Mouse (Mus musculus) macrophage (primary cell): ENCODE measurements around the gene Maml3. TPM values are rescaled to one million over a fixed set of nuclear protein-coding genes. Genes with fewer than 3 reads are reported as not detected.

Experiments used
- H3K27ac ChIP-seq: fragments of 350-480 bp; formaldehyde crosslinking; 2 replicates; pipeline ENCODE4 v1.9.0; 2021
- H3K36me3 ChIP-seq: fragments of 350-480 bp; formaldehyde crosslinking; 2 replicates; pipeline ENCODE4 v1.9.0; 2021; ENCODE audit errors: inconsistent target
- H3K4me3 ChIP-seq: fragments of 350-480 bp; formaldehyde crosslinking; 2 replicates; pipeline ENCODE4 v1.9.0; 2021; ENCODE audit errors: inconsistent target
- H3K79me2 ChIP-seq: fragments of 350-480 bp; formaldehyde crosslinking; 2 replicates; pipeline ENCODE4 v1.9.0; 2021; ENCODE audit errors: inconsistent target
- WGBS: methylation state at CpG from one replicate; pipeline ENCODE4 v1.1.7; 2026; ENCODE audit warnings: inconsistent platforms; ENCODE audit not compliant: missing documents; 5-methylcytosine and 5-hydroxymethylcytosine counted together
- polyA plus RNA-seq: library from polyadenylated mRNA; stranded (reverse); fragments of 250-400 nt; gene quantifications from 3 replicates; pipeline ENCODE4 v1.2.4, GENCODE M21; 2018; ENCODE audit warnings: inconsistent platforms

Gene Maml3
- polyA plus RNA-seq, 1 experiment from 2014 or later: 0.72 TPM

- Histone ChIP-seq H3K79me2 (no peaks in the 10 kb centered on the region), H3K4me3 (no peak overlapping the region), H3K27ac (no peak overlapping the region), H3K36me3 (no peaks in the 10 kb centered on the region)
- 97% methylated on average over 16 of the region's 16 CpGs for WGBS
Observed at GRCm38 (mm10) chr3:51807981-51808870, 296.6 kb downstream of the Maml3 start.

DNA sequence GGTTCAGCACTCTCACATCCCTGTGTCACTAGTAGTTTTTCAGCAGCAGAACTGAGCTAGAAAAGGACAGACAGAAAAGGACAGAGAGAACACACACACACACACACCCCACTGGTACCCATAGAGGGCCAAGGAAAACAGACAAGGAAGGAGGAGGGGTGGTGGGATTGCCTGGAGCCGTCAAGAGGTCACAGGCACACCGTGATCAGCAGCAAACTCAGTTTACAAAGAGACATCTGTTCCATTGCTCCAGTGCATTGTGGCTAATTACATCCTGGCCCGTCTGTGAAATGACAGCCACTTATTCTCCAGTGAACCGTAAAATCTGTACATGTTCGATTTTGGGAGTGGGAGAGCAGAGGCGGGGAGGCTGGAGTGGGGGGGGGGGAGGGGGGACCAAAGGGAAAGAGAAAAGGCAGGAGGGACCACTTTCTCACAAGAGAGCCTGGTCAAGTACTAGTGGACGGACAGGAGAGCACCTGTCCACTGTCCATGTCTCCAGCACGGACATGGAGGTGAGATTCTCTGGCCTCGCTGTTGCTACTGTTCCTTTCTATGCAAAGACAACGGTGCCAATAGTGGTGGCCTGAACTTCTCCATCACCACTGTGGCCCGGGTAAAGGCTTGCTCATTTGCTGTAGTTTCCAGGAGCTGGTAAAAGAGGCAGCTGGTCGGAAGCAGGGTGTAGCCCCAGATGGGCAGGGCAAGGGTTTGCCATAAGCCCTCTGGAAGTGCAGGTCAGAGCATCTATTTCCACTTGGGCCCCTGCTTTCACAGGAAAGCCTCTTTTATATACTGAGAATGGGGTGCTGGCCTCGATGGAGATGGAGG, 299.2 kb downstream of the Maml3 start:
- no peaks in the 10 kb centered on the region for H3K36me3 ChIP-seq
- H3K27ac ChIP-seq: no peak overlapping the region
- no peak overlapping the region for H3K4me3 ChIP-seq
- no peaks in the 10 kb centered on the region for H3K79me2 ChIP-seq
- WGBS: 88% methylated on average over 12 of the region's 13 CpGs

- WGBS: 93% methylated on average over 6 of the region's 6 CpGs
Observed at GRCm38 (mm10) chr3:51803903-51804302, 301.0 kb downstream of the Maml3 start.

DNA sequence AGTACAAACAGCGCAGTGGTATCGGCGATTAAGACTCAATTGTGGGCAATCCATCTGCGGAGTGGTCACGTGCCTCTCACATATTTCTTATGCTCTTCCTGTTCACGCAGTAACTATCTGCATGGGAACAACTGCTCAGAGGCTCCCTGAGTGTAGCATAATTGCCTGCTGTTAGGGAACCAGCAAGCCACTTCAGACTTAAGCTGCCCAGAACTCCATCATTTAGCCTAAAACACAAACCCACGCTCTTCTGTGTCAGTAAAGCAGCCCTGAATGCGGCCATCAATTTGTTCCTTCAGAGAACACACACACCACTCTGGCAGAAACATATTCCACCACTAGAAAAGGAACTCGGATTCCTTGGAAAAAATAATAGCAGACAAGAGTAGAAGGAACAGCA, 305.2 kb downstream of the Maml3 start:
- H3K36me3 ChIP-seq: no peaks in the 10 kb centered on the region
- no peaks in the 10 kb centered on the region for H3K79me2 ChIP-seq
- no peak overlapping the region for H3K27ac ChIP-seq
- 92% methylated on average over 9 of the region's 9 CpGs for WGBS
- H3K4me3 ChIP-seq: no peak overlapping the region

More at GRCm38 (mm10) chr3:51803903-51804302, 301.0 kb downstream of the Maml3 start:
- no peaks in the 10 kb centered on the region for H3K36me3 ChIP-seq
- H3K4me3 ChIP-seq: no peak overlapping the region
- H3K79me2 ChIP-seq: no peaks in the 10 kb centered on the region
- H3K27ac ChIP-seq: no peak overlapping the region

GRCm38 (mm10) chr3:51796838-51797237, 308.0 kb downstream of the Maml3 start:
- 51% methylated on average over 6 of the region's 6 CpGs for WGBS
- Histone ChIP-seq H3K27ac (no peak overlapping the region), H3K36me3 (no peaks in the 10 kb centered on the region), H3K4me3 (no peak overlapping the region), H3K79me2 (no peaks in the 10 kb centered on the region)

DNA sequence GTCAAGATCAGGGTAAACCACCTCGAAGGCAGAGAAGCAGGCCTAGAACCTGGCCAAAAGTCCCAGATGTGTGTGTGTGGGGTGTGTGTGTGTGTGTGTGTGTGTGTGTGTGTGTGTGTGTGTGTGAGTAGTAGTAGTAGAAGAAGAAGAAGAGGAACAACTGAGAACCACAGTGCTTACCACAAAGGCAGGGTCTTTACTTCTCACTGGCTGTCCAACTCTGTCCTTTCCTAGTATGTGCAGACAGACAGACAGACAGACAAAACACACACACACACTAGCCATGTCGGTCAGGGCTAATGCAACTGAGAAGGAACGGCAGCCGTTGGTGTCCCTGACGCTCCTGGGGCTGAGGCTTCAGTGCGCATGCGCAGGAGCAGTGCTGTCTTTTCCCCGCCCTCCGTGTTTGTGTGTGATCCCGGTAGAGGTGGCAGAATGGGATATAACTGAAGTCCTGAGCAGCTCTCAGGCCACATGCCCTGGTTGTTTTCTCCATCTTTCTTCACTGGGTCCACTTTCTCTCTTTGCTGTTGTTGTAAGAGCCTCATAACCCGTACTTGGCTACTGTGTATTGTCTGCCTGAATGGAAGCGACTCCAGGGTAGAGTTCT, 308.6 kb downstream of the Maml3 start:
- Histone ChIP-seq H3K36me3 (no peaks in the 10 kb centered on the region), H3K4me3 (no peak overlapping the region), H3K79me2 (no peaks in the 10 kb centered on the region), H3K27ac (no peak overlapping the region)
- WGBS: 62% methylated on average over 12 of the region's 12 CpGs

DNA sequence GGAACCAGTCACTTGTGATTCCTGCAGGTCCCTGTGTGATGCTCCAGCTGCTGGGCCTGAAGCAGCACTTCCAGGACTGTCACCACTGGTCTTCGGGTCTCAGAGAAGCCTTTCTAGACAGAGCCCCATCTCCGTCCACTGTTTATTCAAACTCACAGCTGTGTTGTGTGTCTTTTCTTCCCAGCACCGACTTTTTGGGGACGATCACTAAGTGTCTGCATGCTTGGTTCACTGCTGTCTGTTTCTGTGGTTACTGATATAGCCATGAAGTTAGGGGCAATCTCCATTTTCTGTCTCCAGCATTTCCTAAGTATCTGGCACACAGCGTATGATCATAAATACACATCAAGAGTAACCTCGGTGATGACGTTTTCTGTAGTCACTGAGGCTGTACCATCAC, 313.3 kb downstream of the Maml3 start:
- Histone ChIP-seq H3K79me2 (peaks cover 13% of the 10 kb centered on the region), H3K4me3 (no peak overlapping the region), H3K36me3 (no peaks in the 10 kb centered on the region), H3K27ac (no peak overlapping the region)
- 94% methylated on average over 7 of the region's 7 CpGs for WGBS

GRCm38 (mm10) chr3:51789389-51789904, 315.4 kb downstream of the Maml3 start:
- Histone ChIP-seq H3K4me3 (peak overlapping the region; percentile 63), H3K36me3 (no peaks in the 10 kb centered on the region), H3K27ac (peak overlapping the region; percentile 94), H3K79me2 (peaks cover 13% of the 10 kb centered on the region)
- WGBS: 6% methylated on average over 10 of the region's 10 CpGs

DNA sequence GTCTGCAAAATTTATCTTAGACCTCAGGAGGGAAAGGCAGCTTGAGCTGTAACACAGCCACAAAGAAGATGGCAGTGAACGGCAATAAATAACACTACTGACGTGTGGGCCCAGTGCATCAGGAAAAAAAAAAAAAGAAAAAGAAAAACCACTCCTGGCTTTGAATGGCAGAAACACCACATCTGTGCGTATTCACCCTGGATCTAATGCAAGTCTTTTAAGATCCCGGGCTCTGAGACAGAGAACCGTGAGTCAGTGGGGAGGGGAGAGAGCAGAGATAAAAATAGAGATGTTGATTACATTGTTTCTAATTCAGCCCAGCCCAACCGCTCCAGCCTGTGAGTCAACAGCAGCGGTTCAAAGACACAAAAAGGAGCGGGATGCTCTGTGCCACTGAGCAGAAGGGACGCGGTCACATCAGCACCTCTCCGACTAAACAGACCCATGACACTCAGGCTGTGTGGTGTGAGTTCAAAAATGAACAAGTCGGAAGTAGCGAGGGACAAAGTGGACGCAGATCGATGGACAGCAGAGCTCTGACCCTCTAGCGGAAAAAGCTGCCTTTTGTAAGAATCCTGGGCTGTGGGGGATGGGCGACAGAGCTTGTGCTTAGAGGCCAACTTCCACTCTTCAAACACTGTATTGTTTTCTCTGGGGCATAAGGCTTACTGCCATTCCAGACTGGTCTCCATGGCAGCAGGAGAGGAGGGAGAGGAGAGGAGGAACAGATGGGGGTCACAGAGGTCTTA, 316.1 kb downstream of the Maml3 start:
- peaks cover 13% of the 10 kb centered on the region for H3K79me2 ChIP-seq
- H3K36me3 ChIP-seq: no peaks in the 10 kb centered on the region
- H3K27ac ChIP-seq: peak overlapping the region; percentile 94
- 4% methylated on average over 17 of the region's 17 CpGs for WGBS
- H3K4me3 ChIP-seq: peak overlapping the region; percentile 63

DNA sequence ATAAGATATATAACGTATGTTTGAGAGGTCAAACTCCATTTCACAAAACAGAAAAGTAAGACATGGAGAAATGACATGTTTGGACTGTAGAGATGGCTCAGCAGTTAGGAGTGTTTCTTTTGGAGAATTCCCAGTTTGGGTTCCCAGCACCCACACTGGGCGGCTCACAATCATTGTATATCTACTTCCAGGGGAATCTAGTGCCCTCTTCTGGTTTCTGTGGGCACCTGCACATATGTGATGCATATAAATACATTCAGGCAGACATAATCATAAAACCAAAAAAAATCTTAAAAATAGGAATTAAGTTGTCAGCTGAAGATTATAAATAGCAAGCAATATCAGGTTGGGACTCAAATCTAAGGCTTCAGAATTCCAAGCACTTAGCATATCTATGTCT, 316.9 kb downstream of the Maml3 start:
- Histone ChIP-seq H3K27ac (no peak overlapping the region), H3K4me3 (no peak overlapping the region), H3K36me3 (no peaks in the 10 kb centered on the region), H3K79me2 (peaks cover 13% of the 10 kb centered on the region)
- 97% methylated on average over 2 of the region's 2 CpGs for WGBS

DNA sequence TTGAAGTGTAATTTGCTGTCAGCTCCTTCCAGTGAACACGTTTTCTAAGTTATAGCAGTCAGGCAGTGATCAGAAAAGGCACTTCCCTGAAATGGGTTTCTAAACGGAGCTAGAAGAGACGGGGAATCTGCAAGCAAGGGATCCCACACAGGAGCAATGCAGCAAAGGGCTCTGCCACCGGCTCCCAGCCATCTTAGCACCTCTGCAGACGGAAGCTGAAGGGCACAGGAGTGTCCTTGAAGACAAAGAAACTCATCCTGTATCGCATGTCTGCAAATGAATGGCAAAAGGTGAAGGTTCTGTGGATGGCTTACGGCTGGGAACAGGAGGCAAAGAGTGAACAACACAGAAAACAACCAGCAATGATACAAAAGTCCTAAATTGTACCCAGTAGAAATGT, 319.1 kb downstream of the Maml3 start:
- no peaks in the 10 kb centered on the region for H3K36me3 ChIP-seq
- peaks cover 13% of the 10 kb centered on the region for H3K79me2 ChIP-seq
- no peak overlapping the region for H3K4me3 ChIP-seq
- H3K27ac ChIP-seq: no peak overlapping the region
- WGBS: 91% methylated on average over 7 of the region's 7 CpGs

- Histone ChIP-seq H3K36me3 (no peaks in the 10 kb centered on the region), H3K79me2 (no peaks in the 10 kb centered on the region), H3K4me3 (no peak overlapping the region), H3K27ac (no peak overlapping the region)
- 38% methylated on average over 10 of the region's 10 CpGs for WGBS
Observed at GRCm38 (mm10) chr3:51782191-51782590, 322.7 kb downstream of the Maml3 start.

DNA sequence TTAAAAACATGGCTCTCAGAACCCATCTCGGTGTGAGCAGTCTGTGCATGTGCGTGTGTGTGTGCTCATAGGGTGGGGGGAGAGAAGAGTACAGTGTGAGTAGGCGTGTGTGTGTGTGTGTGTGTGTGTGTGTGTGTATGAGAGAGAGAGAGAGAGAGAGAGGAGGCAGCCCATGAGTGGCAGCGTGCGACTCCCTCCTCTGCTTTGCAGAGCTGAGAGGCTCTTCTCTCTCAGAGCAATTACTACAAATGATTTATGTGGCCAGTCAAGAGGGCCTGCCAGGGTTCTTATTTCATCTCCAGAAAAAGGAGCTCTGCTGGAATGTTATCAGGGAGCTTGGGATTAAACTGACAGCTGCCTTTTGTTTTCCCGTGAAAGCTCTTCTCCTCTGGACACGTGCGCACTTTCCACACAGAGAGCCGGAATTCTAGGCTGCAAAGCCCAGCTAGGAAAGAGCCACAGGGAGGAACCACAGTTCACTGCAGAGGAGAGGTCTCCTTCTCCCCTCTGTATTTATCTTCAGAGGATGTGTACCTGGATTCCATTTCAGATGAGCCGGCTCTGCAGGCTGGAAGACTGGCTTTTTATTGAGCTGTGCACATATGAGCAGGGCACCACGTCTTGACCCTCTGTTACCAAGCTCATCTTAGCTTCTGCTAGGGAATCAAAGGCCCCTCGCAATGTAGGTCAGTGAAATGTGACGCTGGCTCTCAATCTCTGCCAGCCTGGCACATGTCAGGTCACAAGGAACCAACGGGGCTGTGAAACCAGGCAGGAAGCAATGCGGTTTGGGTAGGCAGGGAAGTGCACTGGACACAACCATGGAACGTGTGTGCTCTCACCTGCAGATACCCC, 325.9 kb downstream of the Maml3 start:
- no peaks in the 10 kb centered on the region for H3K79me2 ChIP-seq
- H3K4me3 ChIP-seq: no peak overlapping the region
- H3K36me3 ChIP-seq: no peaks in the 10 kb centered on the region
- H3K27ac ChIP-seq: peak overlapping the region; percentile 24; the same call in 1 of the 2 replicates
- 57% methylated on average over 14 of the region's 16 CpGs for WGBS
